Mouse (Mus musculus): ENCODE results near the gene Klf5.

- TF ChIP-seq CTCF (IDR thresholded peaks at IDR 0.05) (no peak), POLR2A (IDR thresholded peaks at IDR 0.05; ENCODE audit: insufficient read depth, low read depth, low read length) (no peak)
Observed at GRCm38 (mm10) chr14:99285486-99285885, 13.0 kb upstream of the Klf5 start.
